ENCODE assay signal across 19 mouse cellular contexts in genomic region chr5:74933276-74933675, GRCm38 (mm10).
"Had no signal": no experiment of that assay in that cellular context is flagged by ENCODE, and none has a peak within 500 bp of the region (broad histone marks: within the 10 kb centered on the region; RNA-seq: fewer than 3 reads in every experiment).

No protein-coding gene starts in this region.

- H3K27me3 ChIP-seq: lung, embryonic 15.5 days; neural tube, embryonic 15.5 days had no signal

- H3K36me3 ChIP-seq: lung, embryonic 15.5 days; midbrain, embryonic 12.5 days; neural tube, embryonic 13.5 days; neural tube, embryonic 15.5 days had no signal

- H3K9me3 ChIP-seq: lung, embryonic 15.5 days; megakaryocyte, embryonic 14.5 days; midbrain, embryonic 12.5 days; neural tube, embryonic 13.5 days; neural tube, embryonic 15.5 days had no signal

- H3K4me3 ChIP-seq: lung, embryonic 15.5 days; megakaryocyte, embryonic 14.5 days; midbrain, embryonic 12.5 days; myocyte; neural tube, embryonic 13.5 days; neural tube, embryonic 15.5 days had no signal

- H3K4me1 ChIP-seq: megakaryocyte, embryonic 14.5 days; midbrain, embryonic 12.5 days; neural tube, embryonic 13.5 days had no signal

- DNase-seq: liver, postnatal 0 days; lung, adult 2 months; lung, postnatal 14 days; lung, postnatal 36 days; midbrain, embryonic 14.5 days; retina, postnatal 1 day; right cerebral cortex, adult 18-20 months; right cerebral cortex, postnatal 25 days; right cerebral cortex, postnatal 4 days; spleen, adult 18-20 months; thymus, adult 18-20 months; thymus, postnatal 14 days; thymus, postnatal 36 days had no signal
